Mouse (Mus musculus) ES-Bruce4 (cell line): ENCODE measurements around the gene Nolc1.

Experiments used
- CTCF ChIP-seq: IDR thresholded peaks from one replicate; pipeline ENCODE4 v1.8.1; 2011; ENCODE audit warnings: low read depth, low read length
- EP300 ChIP-seq: IDR thresholded peaks from 2 replicates; pipeline ENCODE4 v1.6.1; 2011; ENCODE audit warnings: low read depth, low read length; ENCODE audit not compliant: insufficient read depth
- POLR2A ChIP-seq: IDR thresholded peaks from one replicate; pipeline ENCODE4 v1.8.1; 2011; ENCODE audit warnings: low read length; ENCODE audit not compliant: insufficient read depth

DNA sequence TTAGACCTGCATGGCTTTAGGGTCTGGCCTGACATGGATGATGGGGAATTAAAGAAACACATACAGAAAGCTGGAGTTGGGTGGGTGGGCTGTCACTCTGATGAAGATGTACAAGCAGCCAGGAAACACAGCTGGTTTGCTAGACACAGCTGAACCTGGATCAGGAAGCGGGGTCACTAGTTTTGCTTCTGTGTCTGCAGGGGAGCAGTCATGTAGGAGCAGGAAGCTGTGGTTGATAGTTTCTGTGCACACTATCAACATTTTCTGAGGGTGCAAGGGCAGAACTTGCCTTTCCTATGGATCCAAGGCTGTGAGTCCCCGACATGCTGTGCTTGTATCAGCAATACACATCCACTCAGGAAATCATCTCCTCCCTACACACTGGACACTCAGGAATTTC, 25.2 kb upstream of the Nolc1 start:
- no peak for TF ChIP-seq EP300
- no peak for TF ChIP-seq CTCF
- no peak for TF ChIP-seq POLR2A
